Comparison of ENCODE assay signal across 10 mouse cellular contexts in genomic region chr4:100527554-100528001, GRCm38 (mm10). TPM values are rescaled to one million over a fixed set of nuclear protein-coding genes. Genes with fewer than 3 reads are reported as not detected.
A peak's percentile ranks its signal among the peaks of the same experiment; 100 is the strongest.
DNase-seq lines count a peak whose midpoint lies in the region; ATAC-seq lines count a peak whose summit lies in the region.
"Had no signal": no experiment of that assay in that cellular context is flagged by ENCODE, and none has a peak within 500 bp of the region (broad histone marks: within the 10 kb centered on the region; RNA-seq: fewer than 3 reads in every experiment).

No protein-coding gene starts in this region.

- intact Hi-C loops in gastrocnemius, postnatal 14 days (cut with DNase I; ENCODE audit: low total_unique reads): loop anchor here (10.0 kb wide), 1 partner anchor 113 kb away; no protein-coding TSS in a partner anchor

- 7% methylated on average over 15 of the region's 15 CpGs for WGBS in heart, embryonic 15.5 days
- 15% methylated on average over 15 of the region's 15 CpGs for WGBS in liver, embryonic 13.5 days (ENCODE audit: insufficient replicate concordance)

- peaks cover 38% of the 10 kb centered on the region for H3K4me1 ChIP-seq in heart, embryonic 15.5 days (replicated peaks)
- no peaks in the 10 kb centered on the region for H3K4me1 ChIP-seq in liver, embryonic 13.5 days (replicated peaks)

- peak overlapping the region; percentile 33; the same call in 1 of the 2 replicates for H3K9ac ChIP-seq in heart, embryonic 15.5 days
- H3K9ac ChIP-seq in liver, embryonic 13.5 days: no peak overlapping the region

- H3K27ac ChIP-seq in heart, embryonic 15.5 days: peak overlapping the region; percentile 75
- no peak overlapping the region for H3K27ac ChIP-seq in liver, embryonic 13.5 days

- ATAC-seq in heart, embryonic 15.5 days (replicated peaks; ENCODE audit: insufficient number of reproducible peaks, insufficient read depth, low FRiP score, low read depth): peak; percentile 77
- no peak for ATAC-seq in liver, embryonic 13.5 days (ENCODE audit: low read depth)
- no peak for ATAC-seq in inflammation-experienced regulatory T-cells, adult 6 months

- DNase-seq in gastrocnemius, postnatal 14 days: peak; percentile 12
- DNase-seq in gastrocnemius, adult 8-10 months (ENCODE audit: low spot score in 2 of 2): no peak
- peak; percentile 58 for DNase-seq in ZHBTc4 (ENCODE audit: low read depth, low spot score)
- no peak for DNase-seq in liver, embryonic 13.5 days
- peak; percentile 47 for DNase-seq in yolk sac, embryonic 10.5 days (ENCODE audit: low spot score)
- DNase-seq in thymus, adult 18-20 months: no peak

- H3K9me3 ChIP-seq in heart, embryonic 15.5 days (replicated peaks): no peaks in the 10 kb centered on the region
- H3K9me3 ChIP-seq in liver, embryonic 13.5 days (replicated peaks): no peaks in the 10 kb centered on the region

- no peaks in the 10 kb centered on the region for H3K36me3 ChIP-seq in heart, embryonic 15.5 days
- no peaks in the 10 kb centered on the region for H3K36me3 ChIP-seq in liver, embryonic 13.5 days

- H3K4me2 ChIP-seq in heart, embryonic 15.5 days: peak overlapping the region; percentile 62
- H3K4me2 ChIP-seq in liver, embryonic 13.5 days: peak overlapping the region; percentile 19; the same call in 1 of the 2 replicates

- H3K4me3 ChIP-seq in heart, embryonic 15.5 days: peak overlapping the region; percentile 35
- H3K4me3 ChIP-seq in liver, embryonic 13.5 days (replicated peaks): no peak overlapping the region

- H3K27me3 ChIP-seq in heart, embryonic 15.5 days: no peaks in the 10 kb centered on the region
- H3K27me3 ChIP-seq in liver, embryonic 13.5 days: no peaks in the 10 kb centered on the region

RNA-seq across cellular contexts. Expression of gene Ube2u, which starts 48.9 kb away (rescaled TPM):
- not detected for total RNA-seq in gastrocnemius, postnatal 14 days (2021)
- not detected for total RNA-seq in gastrocnemius, adult 8-10 months (2022)
- polyA plus RNA-seq in heart, embryonic 15.5 days (2015; fragmentation: Nextera tagmentation; extraction: Ambion mirVana): 0.18 TPM in 2 replicates
- 0.06 and 0.12 TPM in 2 replicates for polyA plus RNA-seq in liver, embryonic 13.5 days (2015; fragmentation: Nextera tagmentation; extraction: Ambion mirVana)
- not detected for polyA plus RNA-seq in inflammation-experienced regulatory T-cells, adult 6 months (2017; shearing (Covaris generic))
- total RNA-seq: gastrocnemius, postnatal 4 days had no signal
- polyA plus RNA-seq: spleen, adult 2 months had no signal

Comparison
In these comparisons a context has a peak if more than half of its experiments do, and no peak if none do; other contexts are left out.
1. DNase-seq: peak in gastrocnemius, postnatal 14 days (single experiment), ZHBTc4 (single experiment) and yolk sac, embryonic 10.5 days (single experiment); none in gastrocnemius, adult 8-10 months (0 of 2), liver, embryonic 13.5 days (single experiment) and thymus, adult 18-20 months (0 of 2).